ENCODE assay signal across 11 mouse cellular contexts in the genomic region with DNA sequence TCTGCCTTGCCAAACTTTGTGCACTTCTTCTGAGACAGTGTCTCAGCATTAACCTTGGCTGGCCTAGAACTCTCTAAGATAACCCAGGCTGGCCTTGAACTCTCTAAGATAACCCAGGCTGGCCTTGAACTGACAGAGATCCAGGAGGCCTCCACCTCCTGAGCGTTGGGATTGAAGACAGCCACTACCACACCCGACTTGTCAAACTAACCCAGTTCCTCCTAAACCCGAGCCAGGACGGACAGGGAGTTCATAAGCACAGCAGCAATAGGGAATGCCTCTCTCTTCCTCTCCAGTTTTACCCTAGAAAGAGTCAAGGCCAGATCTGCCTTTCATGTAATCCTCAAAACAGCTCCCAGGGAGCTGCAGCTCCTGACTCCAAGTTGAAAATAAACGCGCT. TPM values are rescaled to one million over a fixed set of nuclear protein-coding genes. Genes with fewer than 3 reads are reported as not detected.
A peak's percentile ranks its signal among the peaks of the same experiment; 100 is the strongest.
DNase-seq lines count a peak whose midpoint lies in the region; ATAC-seq and TF ChIP-seq lines count a peak whose summit lies in the region.
"Had no signal": no experiment of that assay in that cellular context is flagged by ENCODE, and none has a peak within 500 bp of the region (broad histone marks: within the 10 kb centered on the region; RNA-seq: fewer than 3 reads in every experiment).

No protein-coding gene starts in this region.

- H3K36me3 ChIP-seq in heart, embryonic 11.5 days (ENCODE audit: control insufficient read depth, insufficient read depth, low read length): no peaks in the 10 kb centered on the region
- H3K36me3 ChIP-seq in megakaryocyte, embryonic 14.5 days (replicated peaks; ENCODE audit: low read length): peaks cover 46% of the 10 kb centered on the region
- H3K36me3 ChIP-seq in intestine, postnatal 0 days (ENCODE audit: control insufficient read depth, insufficient read depth): peaks cover 9% of the 10 kb centered on the region; the same call in 1 of the 2 replicates
- H3K36me3 ChIP-seq in stomach, postnatal 0 days (ENCODE audit: control insufficient read depth, insufficient read depth, low read length): no peaks in the 10 kb centered on the region

- H3K4me2 ChIP-seq in heart, embryonic 11.5 days: peak overlapping the region; percentile 20
- peak overlapping the region; percentile 40 for H3K4me2 ChIP-seq in intestine, postnatal 0 days (replicated peaks; ENCODE audit: low read depth)
- no peak overlapping the region for H3K4me2 ChIP-seq in stomach, postnatal 0 days (replicated peaks; ENCODE audit: low read depth)

- no peaks in the 10 kb centered on the region for H3K9me3 ChIP-seq in heart, embryonic 11.5 days (replicated peaks; ENCODE audit: control insufficient read depth, low read length)
- no peaks in the 10 kb centered on the region for H3K9me3 ChIP-seq in megakaryocyte, embryonic 14.5 days
- H3K9me3 ChIP-seq in intestine, postnatal 0 days (ENCODE audit: control insufficient read depth): no peaks in the 10 kb centered on the region
- no peaks in the 10 kb centered on the region for H3K9me3 ChIP-seq in stomach, postnatal 0 days (ENCODE audit: control insufficient read depth, low read length)

- H3K9ac ChIP-seq in heart, embryonic 11.5 days (ENCODE audit: low read depth, low read length): no peak overlapping the region
- no peak overlapping the region for H3K9ac ChIP-seq in intestine, postnatal 0 days (ENCODE audit: low read depth, low read length)
- H3K9ac ChIP-seq in stomach, postnatal 0 days (ENCODE audit: low read length): no peak overlapping the region
- H3K9ac ChIP-seq: hindbrain, embryonic 14.5 days had no signal

- TF ChIP-seq CTCF in intestine, postnatal 0 days (IDR thresholded peaks at IDR 0.05; ENCODE audit: low read depth): no peak
- TF ChIP-seq CTCF in stomach, postnatal 0 days (IDR thresholded peaks at IDR 0.05; ENCODE audit: low read depth): no peak
- no peak for TF ChIP-seq CTCF in left cerebral cortex, adult 2 months (IDR thresholded peaks at IDR 0.05)

- intact Hi-C loops in left cerebral cortex, adult 2 months (cut with DNase I): loop anchor here (5.0 kb wide), 1 partner anchor 94 kb away; no protein-coding TSS in a partner anchor

- 56% methylated on average over 6 of the region's 6 CpGs for WGBS in heart, embryonic 11.5 days (ENCODE audit: insufficient replicate concordance)
- 36% methylated on average over 6 of the region's 6 CpGs for WGBS in intestine, postnatal 0 days
- 28% methylated on average over 6 of the region's 6 CpGs for WGBS in stomach, postnatal 0 days

- ATAC-seq in heart, embryonic 11.5 days (replicated peaks; ENCODE audit: insufficient number of reproducible peaks, low FRiP score, low TSS enrichment): no peak
- no peak for ATAC-seq in megakaryocyte, adult 5-6 weeks (ENCODE audit: poor library complexity, severe bottlenecking)
- no peak for ATAC-seq in intestine, postnatal 0 days
- no peak for ATAC-seq in stomach, postnatal 0 days (ENCODE audit: low FRiP score, low TSS enrichment)

- no peak overlapping the region for H3K4me3 ChIP-seq in heart, embryonic 11.5 days (ENCODE audit: low read depth, low read length)
- peak overlapping the region; percentile 77 for H3K4me3 ChIP-seq in megakaryocyte, embryonic 14.5 days (replicated peaks)
- no peak overlapping the region for H3K4me3 ChIP-seq in intestine, postnatal 0 days (ENCODE audit: low read depth, low read length)
- H3K4me3 ChIP-seq in stomach, postnatal 0 days (ENCODE audit: low read depth, low read length): no peak overlapping the region
- H3K4me3 ChIP-seq in left cerebral cortex, adult 2 months: no peak overlapping the region

- peaks cover 44% of the 10 kb centered on the region for H3K4me1 ChIP-seq in heart, embryonic 11.5 days (ENCODE audit: control insufficient read depth, insufficient read depth, low read length)
- H3K4me1 ChIP-seq in megakaryocyte, embryonic 14.5 days: peaks cover 78% of the 10 kb centered on the region
- H3K4me1 ChIP-seq in intestine, postnatal 0 days (replicated peaks; ENCODE audit: control insufficient read depth, insufficient read depth, low read length): peaks cover 6% of the 10 kb centered on the region; the same call in 1 of the 2 replicates
- peaks cover 13% of the 10 kb centered on the region for H3K4me1 ChIP-seq in stomach, postnatal 0 days (replicated peaks; ENCODE audit: control insufficient read depth, insufficient read depth)

- H3K27me3 ChIP-seq in heart, embryonic 11.5 days (ENCODE audit: control insufficient read depth, insufficient read depth, low read length): no peaks in the 10 kb centered on the region
- H3K27me3 ChIP-seq in megakaryocyte, embryonic 14.5 days (replicated peaks): no peaks in the 10 kb centered on the region
- no peaks in the 10 kb centered on the region for H3K27me3 ChIP-seq in intestine, postnatal 0 days (replicated peaks; ENCODE audit: control insufficient read depth, insufficient read depth, low read length)
- no peaks in the 10 kb centered on the region for H3K27me3 ChIP-seq in stomach, postnatal 0 days (ENCODE audit: control insufficient read depth, insufficient read depth, low read length)

- no peak for TF ChIP-seq EP300 in stomach, postnatal 0 days (optimal IDR thresholded peaks at IDR 0.05)

- DNase-seq in heart, postnatal 4 days: no peak
- no peak for DNase-seq in stomach, postnatal 0 days (ENCODE audit: low spot score)
- no peak for DNase-seq in left cerebral cortex, adult 2 months (ENCODE audit: extremely low spot score in 1 of 2, low spot score in 2 of 2)
- DNase-seq: embryo, embryonic 11 days; right cerebral cortex, postnatal 25 days; thymus, adult 18-20 months had no signal

- H3K27ac ChIP-seq in heart, embryonic 11.5 days (ENCODE audit: low read depth, low read length): no peak overlapping the region
- no peak overlapping the region for H3K27ac ChIP-seq in intestine, postnatal 0 days (ENCODE audit: low read depth, low read length)
- 0 out of 2 replicates have a peak overlapping the region, but pooled peaks have one; percentile 5 for H3K27ac ChIP-seq in stomach, postnatal 0 days (replicated peaks)
- no peak overlapping the region for H3K27ac ChIP-seq in left cerebral cortex, adult 2 months
- H3K27ac ChIP-seq: hindbrain, embryonic 14.5 days had no signal

RNA-seq across cellular contexts. Expression of gene Stk24, which starts 3.2 kb away (rescaled TPM):
- 37.7 and 38.1 TPM in 2 replicates for polyA plus RNA-seq in heart, embryonic 11.5 days (2014; fragmentation: Nextera tagmentation; extraction: Ambion mirVana)
- 10 to 100 TPM; 84.8 to 93.5 TPM for total RNA-seq in heart, postnatal 4 days (2021)
- polyA plus RNA-seq in megakaryocyte, embryonic 14.5 days (2012; ENCODE audit: insufficient read depth, low replicate concordance): 37.4 and 52.9 TPM in 2 replicates
- 143 and 146 TPM in 2 replicates for total RNA-seq in megakaryocyte, adult 5-6 weeks (2015)
- total RNA-seq in megakaryocyte, adult 5-6 weeks (2017): 105 and 124 TPM in 2 replicates
- 39.2 and 40.7 TPM in 2 replicates for polyA plus RNA-seq in intestine, postnatal 0 days (2015; fragmentation: Nextera tagmentation; extraction: Ambion mirVana)
- 34.0 and 35.9 TPM in 2 replicates for polyA plus RNA-seq in stomach, postnatal 0 days (2015; fragmentation: Nextera tagmentation; extraction: Ambion mirVana)
- total RNA-seq in left cerebral cortex, adult 2 months (2021): 10 to 100 TPM; 67.8 to 74.2 TPM
